ENCODE assay signal across 9 mouse cellular contexts in the genomic region with DNA sequence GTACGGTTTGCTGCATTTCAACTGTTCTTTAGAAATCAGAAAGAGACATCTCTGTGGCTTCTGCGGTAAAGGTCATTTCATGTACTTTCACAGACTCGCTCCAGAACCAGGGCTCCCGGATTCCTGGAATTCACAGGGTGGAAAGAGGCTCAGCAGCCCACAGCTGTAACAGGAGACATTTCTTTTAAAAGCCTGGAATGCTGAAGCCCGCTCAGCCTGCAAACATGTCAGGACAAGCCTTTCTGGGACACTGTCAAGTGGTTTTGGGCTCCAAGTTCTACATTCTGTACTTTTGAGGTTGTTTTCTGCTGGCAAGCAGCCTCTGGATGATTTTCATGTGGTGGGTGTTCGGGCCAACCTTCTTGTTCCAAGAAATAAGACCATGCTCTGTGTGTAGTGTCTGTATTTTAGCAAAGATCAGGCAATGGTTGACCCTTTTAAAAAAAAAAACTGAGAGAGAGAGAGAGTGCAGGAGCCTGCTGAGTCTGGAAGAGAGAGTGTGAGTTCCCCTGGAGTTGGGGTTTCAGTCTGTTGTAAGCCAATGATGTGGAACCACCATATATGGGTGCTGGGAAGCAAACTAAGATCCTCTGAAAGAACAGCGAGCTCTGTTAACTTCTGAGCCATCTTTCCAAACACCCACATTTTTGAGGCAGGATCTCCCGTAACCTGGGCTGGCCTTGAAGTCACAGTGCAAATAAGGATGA. TPM values are rescaled to one million over a fixed set of nuclear protein-coding genes. Genes with fewer than 3 reads are reported as not detected.
DNase-seq lines count a peak whose midpoint lies in the region; ATAC-seq and TF ChIP-seq lines count a peak whose summit lies in the region.
"Had no signal": no experiment of that assay in that cellular context is flagged by ENCODE, and none has a peak within 500 bp of the region (broad histone marks: within the 10 kb centered on the region; RNA-seq: fewer than 3 reads in every experiment).

No protein-coding gene starts in this region.

- WGBS in heart, adult 2 months = 46% methylated on average over 8 of the region's 8 CpGs

- DNase-seq in urinary bladder, adult 2 months (ENCODE audit: low spot score) = peak; percentile 21
- no peak for DNase-seq in urinary bladder, postnatal 10 days (ENCODE audit: low spot score)
- DNase-seq in heart, adult 2 months = peak in 1 of 2 experiments; percentile 62
- DNase-seq in kidney, adult 8-10 months = peak; percentile 56 to 59
- peak; percentile 61 to 69 for DNase-seq in lung, postnatal 4 days
- DNase-seq in right cerebral cortex, adult 2 months (ENCODE audit: low spot score in 2 of 2) = no peak
- DNase-seq in spleen, postnatal 10 days (ENCODE audit: low spot score in 2 of 2) = no peak

- no peaks in the 10 kb centered on the region for H3K27me3 ChIP-seq in heart, adult 2 months (ENCODE audit: control insufficient read depth, insufficient read depth, low read length)
- H3K27me3 ChIP-seq: liver, embryonic 15.5 days had no signal

- no peak for TF ChIP-seq CTCF in heart, adult 2 months (IDR thresholded peaks at IDR 0.05)

- no peaks in the 10 kb centered on the region; the same call in 1 of the 2 replicates for H3K36me3 ChIP-seq in heart, adult 2 months (ENCODE audit: control insufficient read depth, insufficient read depth, low read length)
- H3K36me3 ChIP-seq: liver, embryonic 15.5 days had no signal

- no peaks in the 10 kb centered on the region for H3K79me2 ChIP-seq in heart, adult 2 months (replicated peaks; ENCODE audit: control insufficient read depth, insufficient read depth, low read length)

- no peak for TF ChIP-seq POLR2A in heart, adult 2 months (IDR thresholded peaks at IDR 0.05; ENCODE audit: insufficient read depth, low read depth, low read length)

- H3K4me3 ChIP-seq in heart, adult 2 months = no peak overlapping the region
- H3K4me3 ChIP-seq: liver, embryonic 15.5 days had no signal

- no peak overlapping the region for H3K9ac ChIP-seq in heart, adult 2 months (ENCODE audit: low read depth, low read length)
- H3K9ac ChIP-seq: liver, embryonic 15.5 days had no signal

- no peak for TF ChIP-seq EP300 in heart, adult 2 months (IDR thresholded peaks at IDR 0.05; ENCODE audit: insufficient read depth, low read depth, low read length)

- H3K27ac ChIP-seq in heart, adult 2 months = peak overlapping the region; percentile 28
- H3K27ac ChIP-seq: liver, embryonic 15.5 days had no signal

- ATAC-seq in erythroid progenitor cell, adult 5-6 weeks (replicated peaks; ENCODE audit: low FRiP score, poor library complexity, severe bottlenecking) = no peak

- H3K4me1 ChIP-seq in heart, adult 2 months (ENCODE audit: control insufficient read depth, insufficient read depth, low read length) = peaks cover 5% of the 10 kb centered on the region

- intact Hi-C loops in heart, adult 2 months (cut with DNase I) = no loop called here

RNA-seq across cellular contexts. Expression of a gene that starts 9.6 kb away (rescaled TPM):
- 33.4 and 35.5 TPM in 2 replicates for polyA plus RNA-seq in urinary bladder, adult 2 months (2012; rRNA removed)
- total RNA-seq in heart, adult 2 months (2021) = 100 to 1,000 TPM in 1 of 2 experiments, 10 to 100 TPM in 1; 56.3 to 132 TPM
- 33.8 and 37.3 TPM in 2 replicates for polyA plus RNA-seq in heart, adult 2 months (2012; rRNA removed)
- total RNA-seq in erythroid progenitor cell, adult 5-6 weeks (2015; ENCODE audit: low replicate concordance) = 19.8 and 24.7 TPM in 2 replicates
- total RNA-seq in erythroid progenitor cell, adult 5-6 weeks (2017; ENCODE audit: low replicate concordance) = 8.8 and 18.0 TPM in 2 replicates

Comparison
In these comparisons a context has a peak if more than half of its experiments do, and no peak if none do; other contexts are left out.
1. DNase-seq: peak in urinary bladder, adult 2 months (single experiment), kidney, adult 8-10 months (2 of 2) and lung, postnatal 4 days (2 of 2); none in urinary bladder, postnatal 10 days (single experiment), right cerebral cortex, adult 2 months (0 of 2) and spleen, postnatal 10 days (0 of 2).